Mouse (Mus musculus) urinary bladder, postnatal 0 days (tissue): Measurements from ENCODE around the gene Klhl8. TPM values are rescaled to one million over a fixed set of nuclear protein-coding genes. Genes with fewer than 3 reads are reported as not detected.

Source experiments
- polyA plus RNA-seq: library from polyadenylated mRNA; unstranded; fragments of >200 nt; fragmentation: Nextera tagmentation; extraction: Ambion mirVana; gene quantifications from 2 replicates; pipeline ENCODE4 v1.2.1, GENCODE M21; 2015

Gene Klhl8
- 7.3 and 7.7 TPM in 2 replicates for polyA plus RNA-seq

GRCm38 (mm10) chr5:103910748-103911409 lies at the start of gene Klhl8:
Gene Klhl8, minus strand, starts transcription at chr5:103911259.

Other genes starting within 250 kb of the Klhl8 start
- 7.6 and 9.2 TPM in 2 replicates for gene Aff1, start 218.9 kb downstream of the Klhl8 start, polyA plus RNA-seq
- gene Hsd17b13, start 66.2 kb upstream of the Klhl8 start, polyA plus RNA-seq, result 0.28 and 0.69 TPM in 2 replicates
- gene Hsd17b11, start 110.7 kb upstream of the Klhl8 start, polyA plus RNA-seq, result 8.6 and 9.7 TPM in 2 replicates
- gene Nudt9, start 135.0 kb upstream of the Klhl8 start, polyA plus RNA-seq, result 48.2 and 50.9 TPM in 2 replicates
- gene Gm17660, start 166.3 kb upstream of the Klhl8 start, polyA plus RNA-seq, result not detected in 2 replicates
- 654 and 776 TPM in 2 replicates for gene Sparcl1, start 202.5 kb upstream of the Klhl8 start, polyA plus RNA-seq